Comparison of ENCODE assay signal across 8 mouse cellular contexts in genomic region chr13:31629321-31629851, GRCm38 (mm10). TPM values are rescaled to one million over a fixed set of nuclear protein-coding genes. Genes with fewer than 3 reads are reported as not detected.
DNase-seq lines count a peak whose midpoint lies in the region; ATAC-seq and TF ChIP-seq lines count a peak whose summit lies in the region.

No protein-coding gene starts in this region.

- no peak for TF ChIP-seq CTCF in brain, embryonic 14.5 days (IDR thresholded peaks at IDR 0.05; ENCODE audit: borderline replicate concordance, extremely low read depth, insufficient read depth, insufficient read length)
- no peak for TF ChIP-seq CTCF in stomach, postnatal 0 days (IDR thresholded peaks at IDR 0.05; ENCODE audit: low read depth)

- peak overlapping the region; percentile 61 for H3K4me2 ChIP-seq in kidney, embryonic 15.5 days
- peak overlapping the region; percentile 75 for H3K4me2 ChIP-seq in stomach, postnatal 0 days (replicated peaks; ENCODE audit: low read depth)

- H3K9ac ChIP-seq in kidney, embryonic 15.5 days, result no peak overlapping the region
- H3K9ac ChIP-seq in stomach, postnatal 0 days (ENCODE audit: low read length), result peak overlapping the region; percentile 84

- no peak for TF ChIP-seq POLR2A in brain, embryonic 14.5 days (IDR thresholded peaks at IDR 0.05; ENCODE audit: borderline replicate concordance, extremely low read depth, insufficient read depth, insufficient read length, poor library complexity, severe bottlenecking)

- no peak for ATAC-seq in kidney, embryonic 15.5 days (replicated peaks; ENCODE audit: low FRiP score)
- peak; percentile 40 to 61 for ATAC-seq in hematopoietic stem cell, adult 5-6 weeks (replicated peaks in 1 of 2; ENCODE audit: insufficient read depth in 1 of 2, low FRiP score in 2 of 2, low TSS enrichment in 1 of 2, low read depth in 1 of 2, poor library complexity in 2 of 2, severe bottlenecking in 2 of 2)
- ATAC-seq in stomach, postnatal 0 days (ENCODE audit: low FRiP score, low TSS enrichment), result no peak

- no peaks in the 10 kb centered on the region for H3K9me3 ChIP-seq in kidney, embryonic 15.5 days (replicated peaks)
- H3K9me3 ChIP-seq in stomach, postnatal 0 days (ENCODE audit: control insufficient read depth, low read length), result no peaks in the 10 kb centered on the region

- H3K27ac ChIP-seq in kidney, embryonic 15.5 days, result no peak overlapping the region
- H3K27ac ChIP-seq in stomach, postnatal 0 days (replicated peaks), result peak overlapping the region; percentile 73

- H3K4me3 ChIP-seq in kidney, embryonic 15.5 days (replicated peaks), result peak overlapping the region; percentile 39
- peak overlapping the region; percentile 67 for H3K4me3 ChIP-seq in stomach, postnatal 0 days (ENCODE audit: low read depth, low read length)

- WGBS in kidney, embryonic 15.5 days, result 1% methylated on average over 40 of the region's 40 CpGs
- WGBS in stomach, postnatal 0 days, result 3% methylated on average over 40 of the region's 40 CpGs

- no peaks in the 10 kb centered on the region for H3K36me3 ChIP-seq in kidney, embryonic 15.5 days
- H3K36me3 ChIP-seq in stomach, postnatal 0 days (ENCODE audit: control insufficient read depth, insufficient read depth, low read length), result no peaks in the 10 kb centered on the region

- no peak for TF ChIP-seq EP300 in stomach, postnatal 0 days (optimal IDR thresholded peaks at IDR 0.05)

- peaks cover 98% of the 10 kb centered on the region for H3K27me3 ChIP-seq in kidney, embryonic 15.5 days
- no peaks in the 10 kb centered on the region for H3K27me3 ChIP-seq in stomach, postnatal 0 days (ENCODE audit: control insufficient read depth, insufficient read depth, low read length)

- DNase-seq in kidney, postnatal 36 days, result no peak
- DNase-seq in brain, embryonic 14.5 days (ENCODE audit: low read depth), result peak; percentile 53
- peak; percentile 26 for DNase-seq in lung, postnatal 10 days
- DNase-seq in stomach, postnatal 0 days (ENCODE audit: low spot score), result peak; percentile 53
- no peak for DNase-seq in urinary bladder, adult 2 months (ENCODE audit: low spot score)
- DNase-seq in adrenal gland, postnatal 4 days (ENCODE audit: low spot score in 2 of 2), result no peak

- H3K4me1 ChIP-seq in kidney, embryonic 15.5 days, result peaks cover 37% of the 10 kb centered on the region
- H3K4me1 ChIP-seq in stomach, postnatal 0 days (replicated peaks; ENCODE audit: control insufficient read depth, insufficient read depth), result no peaks in the 10 kb centered on the region

RNA-seq across cellular contexts. Expression of gene Foxf2, which starts 3.8 kb away (rescaled TPM):
- 0.24 and 0.27 TPM in 2 replicates for polyA plus RNA-seq in kidney, embryonic 15.5 days (2015; fragmentation: Nextera tagmentation; extraction: Ambion mirVana)
- 10.9 and 12.5 TPM in 2 replicates for polyA plus RNA-seq in brain, embryonic 14.5 days (2012; rRNA removed)
- 0.13 TPM in 1 of 2 replicates, not detected in the other for total RNA-seq in hematopoietic stem cell, adult 5-6 weeks (2017)
- 10.0 and 12.5 TPM in 2 replicates for polyA plus RNA-seq in stomach, postnatal 0 days (2015; fragmentation: Nextera tagmentation; extraction: Ambion mirVana)
- 14.1 and 15.0 TPM in 2 replicates for polyA plus RNA-seq in urinary bladder, adult 2 months (2012; rRNA removed)
- total RNA-seq in adrenal gland, postnatal 4 days (2021), result under 1 TPM; 0.11 TPM

Comparison
In these comparisons a context has a peak if more than half of its experiments do, and no peak if none do; other contexts are left out.
1. ATAC-seq: peak in hematopoietic stem cell, adult 5-6 weeks (2 of 2); none in kidney, embryonic 15.5 days (single experiment) and stomach, postnatal 0 days (single experiment).
2. DNase-seq: peak in brain, embryonic 14.5 days (single experiment), lung, postnatal 10 days (single experiment) and stomach, postnatal 0 days (single experiment); none in kidney, postnatal 36 days (0 of 2), urinary bladder, adult 2 months (single experiment) and adrenal gland, postnatal 4 days (0 of 2).